Mouse (Mus musculus): ENCODE measurements around the gene Plpp3.

GRCm38 (mm10) chr4:105223101-105223924 lies 66.2 kb downstream of the Plpp3 start:
- TF ChIP-seq POLR2A (IDR thresholded peaks at IDR 0.05; ENCODE audit: extremely low read depth, insufficient read depth, low read length), result no peak
- no peak for TF ChIP-seq CTCF (IDR thresholded peaks at IDR 0.05; ENCODE audit: low read depth, low read length)

All from liver, adult 2 months (tissue).